Mouse (Mus musculus): ENCODE results near the gene Copz1.
A peak's percentile ranks its signal among the peaks of the same experiment; 100 is the strongest.

Gene Copz1

DNA sequence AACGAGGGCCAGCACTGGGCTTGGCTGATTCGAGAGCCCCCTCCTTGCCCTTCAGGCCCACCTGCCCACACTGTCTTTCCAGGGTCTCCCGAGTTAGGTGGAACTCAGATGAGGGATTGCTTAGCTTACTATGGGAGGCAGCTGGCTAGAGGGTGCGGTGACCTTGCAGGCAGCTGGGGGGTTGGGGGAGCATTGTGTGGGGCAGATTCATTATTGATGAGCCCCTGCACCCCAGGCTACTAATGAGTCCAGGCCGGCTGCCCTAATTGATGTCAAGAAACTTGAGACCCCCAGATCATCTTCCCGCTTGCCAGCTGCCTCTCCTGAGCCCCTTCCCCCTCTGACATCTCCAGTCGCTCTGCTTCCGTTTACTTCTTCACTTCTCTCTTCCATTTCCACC is 69.0 kb downstream of the Copz1 start:
- DNase-seq, result no peak

DNA sequence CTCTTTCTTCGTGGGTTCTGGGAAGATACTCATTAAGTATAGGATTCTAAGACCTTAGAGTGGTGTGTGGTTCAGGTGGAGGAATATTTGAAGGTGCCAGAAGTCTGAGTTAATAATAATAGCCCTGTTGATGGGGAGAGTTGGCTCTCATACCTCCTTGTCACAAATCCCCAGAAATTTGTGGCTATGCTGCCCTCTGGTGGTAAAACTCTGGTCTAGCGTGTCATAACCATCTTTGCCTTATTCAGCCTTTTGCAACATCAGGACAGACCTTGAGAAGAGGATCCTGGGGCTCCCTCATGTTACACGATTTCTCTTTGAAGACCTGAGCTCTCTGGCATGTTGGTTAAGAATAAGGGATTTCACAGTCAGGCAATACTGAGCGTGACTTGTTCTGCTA is 69.9 kb downstream of the Copz1 start:
- DNase-seq, result peak; percentile 63

DNA sequence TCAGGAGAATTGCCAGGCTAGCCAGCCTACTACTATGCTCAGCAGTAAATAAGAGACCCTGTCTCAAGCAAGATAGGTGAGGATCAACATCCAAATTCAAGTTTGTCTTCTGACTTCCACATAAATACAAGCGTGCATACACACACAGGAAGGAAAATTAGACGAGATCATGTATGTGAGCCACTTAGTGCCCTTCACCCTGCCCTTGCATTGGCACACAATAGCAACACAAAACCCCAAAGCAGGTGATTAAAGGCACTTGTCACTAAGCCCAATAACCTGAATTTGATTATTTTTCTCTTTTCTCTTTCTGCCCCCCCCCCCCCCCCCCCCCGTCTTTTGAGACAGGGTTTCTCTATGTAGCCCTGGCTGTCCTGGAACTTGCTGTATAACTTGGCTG is 70.5 kb downstream of the Copz1 start:
- DNase-seq, result no peak

DNA sequence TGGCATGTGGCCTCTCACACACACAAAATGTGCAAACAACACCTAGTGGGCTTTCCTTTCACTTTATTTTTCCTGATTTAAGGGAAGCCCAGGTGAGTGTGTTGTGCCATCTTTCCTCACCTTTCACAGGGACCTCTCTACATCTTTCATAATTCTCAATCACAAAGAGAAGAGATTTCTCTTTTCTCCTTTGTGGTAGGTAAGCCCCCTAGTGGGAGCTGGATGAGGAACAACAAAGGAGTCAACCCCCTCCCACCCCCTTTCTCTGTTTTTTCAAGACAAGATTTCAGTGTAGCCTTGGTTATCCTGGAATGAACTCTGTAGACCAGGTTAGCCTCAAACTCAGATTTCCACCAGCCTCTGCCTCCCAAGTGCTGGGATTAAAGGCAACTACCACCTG is 71.0 kb downstream of the Copz1 start:
- no peak for DNase-seq

DNA sequence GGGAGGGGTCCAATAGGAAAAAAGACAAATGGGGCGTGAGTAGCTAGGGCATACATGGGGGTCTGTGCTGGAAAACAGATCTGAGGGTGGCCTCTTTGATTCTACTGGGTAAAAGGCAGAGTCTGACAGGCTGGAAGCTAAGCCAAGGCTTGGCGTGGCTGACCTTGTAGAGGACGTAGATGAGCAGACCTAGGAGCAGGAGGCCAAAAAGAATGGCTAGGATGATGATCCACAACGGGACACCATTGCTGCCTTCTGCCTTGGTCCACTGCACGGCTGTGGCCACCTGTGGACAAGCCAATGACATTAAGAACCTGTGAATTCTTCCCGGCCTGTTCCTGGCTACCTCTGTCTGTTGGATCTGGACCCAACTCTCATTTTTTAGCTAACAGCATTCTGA is 73.3 kb downstream of the Copz1 start:
- no peak for DNase-seq

DNA sequence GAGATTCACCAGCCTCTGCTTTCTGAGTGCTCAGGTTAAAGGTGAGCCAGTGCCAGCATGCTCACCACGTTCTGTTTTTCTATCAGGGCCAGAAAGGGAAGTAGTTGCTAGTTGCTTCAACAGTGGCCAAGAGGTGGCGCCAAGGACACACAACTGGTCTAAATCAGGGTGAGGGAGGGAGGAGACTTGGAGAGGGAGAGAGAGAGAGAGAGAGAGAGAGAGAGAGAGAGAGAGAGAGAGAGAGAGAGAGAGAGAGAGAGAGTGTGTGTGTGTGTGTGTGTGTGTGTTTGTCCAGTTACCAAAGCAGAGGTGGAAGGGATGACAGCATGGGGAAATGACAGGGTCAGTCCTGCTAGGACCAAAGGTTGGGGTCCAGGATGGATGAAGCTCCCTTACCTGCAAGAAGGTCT is 74.8 kb downstream of the Copz1 start:
- peak; percentile 55 for DNase-seq
